Mouse (Mus musculus): ENCODE measurements at regions not wholly inside any gene's neighbourhood (a gene's known extent, or its start where the extent isn't known, plus 50 kb on each side); places are given as distances from the start of the nearest gene placed in this dataset.

DNA sequence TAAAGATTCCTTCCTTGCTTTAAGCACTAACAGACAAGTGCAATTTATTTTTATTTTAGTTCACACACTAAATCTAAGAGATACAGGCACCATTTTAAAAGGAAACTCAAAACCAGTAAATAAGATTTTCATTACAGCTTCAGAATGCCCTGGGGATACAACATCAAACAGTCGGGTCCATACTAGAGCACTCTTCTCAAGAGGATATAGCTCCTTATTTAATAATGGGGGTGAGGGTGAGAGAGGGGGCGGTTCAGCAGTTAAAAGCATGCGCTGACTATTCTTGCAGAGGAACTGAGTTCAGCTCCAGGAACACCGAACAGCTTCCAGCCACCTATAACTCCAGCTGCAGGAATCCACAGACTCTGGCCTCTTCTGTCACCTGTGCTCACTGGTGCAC, 164.2 kb downstream of the Twistnb start:
- 54% methylated on average over 4 of the region's 4 CpGs for WGBS
- ATAC-seq, result no peak

DNA sequence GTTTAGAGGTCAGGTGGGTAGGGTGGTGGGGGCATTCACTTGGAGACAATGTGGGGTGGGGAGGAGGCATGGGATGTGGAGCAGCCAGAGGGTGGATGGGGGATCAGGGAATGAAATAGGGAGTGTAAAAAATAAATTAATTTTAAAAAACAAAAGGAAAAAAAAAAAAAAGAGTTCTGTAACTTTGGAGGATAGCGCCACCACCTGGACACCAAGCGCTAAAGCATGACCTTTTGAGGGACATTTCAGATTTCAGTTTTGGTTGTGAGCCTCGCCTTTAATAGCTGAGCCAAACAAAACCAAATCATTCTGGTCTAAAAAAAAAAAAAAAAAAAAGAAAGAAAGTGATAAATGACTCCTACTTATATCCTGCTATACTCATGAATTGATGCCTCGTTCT, 176.0 kb downstream of the Twistnb start:
- Histone ChIP-seq H3K4me2 (replicated peaks) (no peak overlapping the region), H3K27ac (no peak overlapping the region), H3K4me1 (replicated peaks) (no peaks in the 10 kb centered on the region), H3K36me3 (no peaks in the 10 kb centered on the region), H3K27me3 (replicated peaks) (no peaks in the 10 kb centered on the region), H3K9ac (no peak overlapping the region), H3K9me3 (no peaks in the 10 kb centered on the region), H3K4me3 (replicated peaks) (no peak overlapping the region)
- no peak for ATAC-seq
- 55% methylated on average over 4 of the region's 4 CpGs for WGBS

More for the DNA sequence above, 164.2 kb downstream of the Twistnb start:
- Histone ChIP-seq H3K4me1 (replicated peaks) (peaks cover 8% of the 10 kb centered on the region; the same call in 1 of the 2 replicates), H3K36me3 (no peaks in the 10 kb centered on the region), H3K27me3 (replicated peaks) (no peaks in the 10 kb centered on the region), H3K27ac (no peak overlapping the region), H3K9ac (no peak overlapping the region), H3K9me3 (no peaks in the 10 kb centered on the region), H3K4me2 (replicated peaks) (no peak overlapping the region), H3K4me3 (replicated peaks) (no peak overlapping the region)

DNA sequence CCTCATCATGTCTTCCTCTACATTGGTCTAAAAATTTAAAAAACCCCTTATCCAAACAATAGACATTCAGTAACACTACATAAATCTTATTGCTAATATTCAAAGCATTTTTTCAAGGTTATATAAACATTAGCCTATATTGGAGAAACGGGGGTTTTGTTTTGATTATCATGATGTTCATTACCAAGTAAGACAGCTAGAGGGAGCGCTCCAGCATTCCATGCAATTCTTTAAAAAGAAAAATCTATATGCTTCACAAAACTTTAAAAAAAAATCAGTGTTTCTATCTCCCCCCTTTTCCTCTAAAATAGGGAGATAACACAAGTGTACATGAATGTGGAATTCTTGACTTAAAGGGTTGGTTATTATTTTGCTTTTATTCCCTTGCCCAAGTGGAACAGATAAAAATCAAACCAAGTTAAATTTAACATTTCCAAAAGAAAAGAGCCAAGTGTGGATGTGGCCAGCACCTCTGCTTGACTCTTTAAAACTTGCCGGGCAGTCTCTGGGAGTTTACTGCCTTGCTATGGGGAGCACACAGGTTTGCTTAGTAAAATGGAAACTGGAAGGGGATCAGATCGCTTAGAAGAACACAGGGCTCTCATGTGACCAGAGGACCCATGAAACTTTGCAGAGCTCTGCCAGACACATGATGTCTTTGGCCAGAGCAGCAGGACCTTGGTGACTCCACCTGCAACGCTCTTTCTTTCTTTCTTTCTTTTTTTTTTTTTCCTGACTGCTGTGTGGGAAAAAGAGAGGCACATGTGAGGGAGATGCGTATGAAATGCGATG, 178.6 kb downstream of the Twistnb start:
- no peak overlapping the region for H3K4me2 ChIP-seq (replicated peaks)
- H3K9ac ChIP-seq, result no peak overlapping the region
- H3K27me3 ChIP-seq (replicated peaks), result no peaks in the 10 kb centered on the region
- 66% methylated on average over 7 of the region's 7 CpGs for WGBS
- no peak for ATAC-seq
- H3K36me3 ChIP-seq, result no peaks in the 10 kb centered on the region
- no peak overlapping the region for H3K4me3 ChIP-seq (replicated peaks)
- no peaks in the 10 kb centered on the region for H3K9me3 ChIP-seq
- no peaks in the 10 kb centered on the region for H3K4me1 ChIP-seq (replicated peaks)
- no peak overlapping the region for H3K27ac ChIP-seq

DNA sequence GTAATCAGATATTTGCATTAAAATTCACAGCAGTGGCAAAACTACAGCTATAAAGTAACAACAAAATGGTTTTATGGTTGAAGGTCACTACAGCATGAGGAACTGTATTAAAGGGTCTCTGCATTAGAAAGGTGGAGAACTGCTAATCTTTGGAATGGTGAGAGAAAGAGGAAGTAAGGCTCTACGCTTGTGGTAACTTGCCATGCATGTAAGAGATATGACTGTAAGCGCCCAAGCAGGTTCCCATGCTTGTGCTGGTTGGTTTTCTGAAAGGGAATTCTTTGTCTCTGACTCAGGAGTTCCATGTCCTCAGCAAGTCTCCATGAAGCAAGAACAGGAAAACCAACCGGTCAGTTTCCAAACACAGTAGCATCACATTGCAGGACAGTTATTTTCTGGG, 182.9 kb downstream of the Twistnb start:
- no peak overlapping the region for H3K4me3 ChIP-seq (replicated peaks)
- H3K27me3 ChIP-seq (replicated peaks), result no peaks in the 10 kb centered on the region
- H3K9me3 ChIP-seq, result no peaks in the 10 kb centered on the region
- no peaks in the 10 kb centered on the region for H3K4me1 ChIP-seq (replicated peaks)
- no peak overlapping the region for H3K27ac ChIP-seq
- no peak for ATAC-seq
- 76% methylated on average over 3 of the region's 3 CpGs for WGBS
- no peak overlapping the region for H3K4me2 ChIP-seq (replicated peaks)
- no peak overlapping the region for H3K9ac ChIP-seq
- no peaks in the 10 kb centered on the region for H3K36me3 ChIP-seq

DNA sequence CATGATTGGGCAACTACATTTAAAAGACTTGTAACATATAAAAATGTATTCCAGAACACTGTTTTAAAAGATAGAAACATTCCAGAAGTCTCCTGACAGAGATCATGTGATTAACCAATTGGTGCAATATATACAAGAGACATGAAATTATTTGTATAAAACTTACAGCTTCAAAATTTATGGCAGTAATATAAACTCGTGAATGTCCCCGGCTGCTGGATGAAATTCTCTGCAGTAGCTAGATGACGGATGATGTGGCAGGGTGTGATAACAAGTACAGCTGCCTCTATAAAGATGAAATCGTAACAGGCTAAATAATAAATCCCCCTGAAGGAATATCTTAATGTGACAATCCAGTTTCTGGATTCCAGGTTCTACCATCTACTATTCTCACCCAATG, 191.0 kb downstream of the Twistnb start:
- H3K27me3 ChIP-seq (replicated peaks), result no peaks in the 10 kb centered on the region

DNA sequence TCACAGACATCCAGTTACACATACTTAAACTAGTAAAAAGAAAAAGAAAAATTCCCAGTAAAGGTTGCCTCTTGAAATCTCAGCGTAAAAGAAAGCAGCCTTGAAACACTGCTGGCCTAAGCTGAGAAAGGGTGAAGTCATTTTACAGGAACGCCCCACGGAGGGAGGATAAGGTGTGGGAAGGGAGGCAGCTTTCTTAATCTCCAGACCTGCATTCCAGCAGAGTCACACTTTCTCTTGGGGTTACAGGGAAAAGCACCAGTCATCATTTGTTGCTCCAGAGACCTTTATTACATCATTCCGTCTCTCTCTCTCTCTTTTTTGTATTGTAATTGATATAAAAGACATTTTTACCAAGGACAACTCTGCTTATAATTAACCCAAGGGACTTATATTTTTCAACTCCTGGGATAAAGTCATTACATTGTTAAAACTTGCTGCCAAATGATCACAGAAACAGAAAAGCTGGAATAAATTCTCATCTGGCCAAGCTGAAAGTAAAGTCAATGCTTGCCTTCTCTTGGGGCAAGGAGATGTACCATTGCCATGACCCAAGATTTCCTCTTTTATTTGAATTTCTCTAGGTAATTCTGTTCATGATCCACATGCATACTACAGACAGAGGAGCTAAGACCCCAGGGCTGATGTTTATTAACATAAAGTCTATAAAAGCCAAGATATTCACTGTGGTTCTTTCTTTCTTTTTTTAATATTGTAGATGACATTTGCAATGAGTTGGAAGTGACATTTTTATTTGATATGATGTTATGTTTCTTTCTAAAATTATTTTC, 196.9 kb downstream of the Twistnb start:
- WGBS, result 67% methylated on average over 4 of the region's 4 CpGs
- H3K4me2 ChIP-seq (replicated peaks), result no peak overlapping the region
- no peak overlapping the region for H3K9ac ChIP-seq
- no peak overlapping the region for H3K4me3 ChIP-seq (replicated peaks)
- no peaks in the 10 kb centered on the region for H3K36me3 ChIP-seq
- H3K9me3 ChIP-seq, result no peaks in the 10 kb centered on the region
- no peaks in the 10 kb centered on the region for H3K27me3 ChIP-seq (replicated peaks)
- H3K4me1 ChIP-seq (replicated peaks), result no peaks in the 10 kb centered on the region
- ATAC-seq, result no peak
- H3K27ac ChIP-seq, result no peak overlapping the region

More for the DNA sequence above, 191.0 kb downstream of the Twistnb start:
- Histone ChIP-seq H3K9me3 (no peaks in the 10 kb centered on the region), H3K9ac (no peak overlapping the region), H3K4me2 (replicated peaks) (no peak overlapping the region), H3K27ac (no peak overlapping the region), H3K36me3 (no peaks in the 10 kb centered on the region), H3K4me1 (replicated peaks) (no peaks in the 10 kb centered on the region), H3K4me3 (replicated peaks) (no peak overlapping the region)
- 32% methylated on average over 4 of the region's 4 CpGs for WGBS
- ATAC-seq, result no peak

DNA sequence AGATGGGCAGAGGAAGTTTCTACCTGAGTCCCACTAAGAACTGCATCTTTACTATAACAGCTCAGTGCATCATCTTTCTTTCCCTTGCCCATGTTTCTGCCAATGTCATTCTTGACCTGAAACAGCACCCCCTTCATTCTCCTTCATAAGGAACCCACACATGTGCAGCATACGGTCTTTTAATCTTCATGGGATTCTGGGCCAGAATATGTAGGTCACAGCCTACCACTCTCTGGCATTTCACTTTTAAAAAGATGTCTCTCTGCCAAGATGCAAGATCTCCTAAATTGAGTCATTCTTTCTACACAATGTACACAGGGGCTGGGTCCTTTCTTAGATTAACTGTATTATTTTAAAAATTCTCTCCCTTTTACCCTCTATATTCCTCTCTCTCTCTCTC, 223.2 kb downstream of the Twistnb start:
- WGBS, result 74% methylated on average over 1 of the region's 1 CpGs
- Histone ChIP-seq H3K4me2 (replicated peaks) (no peak overlapping the region), H3K4me3 (replicated peaks) (no peak overlapping the region), H3K27me3 (replicated peaks) (no peaks in the 10 kb centered on the region), H3K9me3 (no peaks in the 10 kb centered on the region), H3K4me1 (replicated peaks) (no peaks in the 10 kb centered on the region), H3K27ac (no peak overlapping the region), H3K36me3 (no peaks in the 10 kb centered on the region), H3K9ac (no peak overlapping the region)
- no peak for ATAC-seq

DNA sequence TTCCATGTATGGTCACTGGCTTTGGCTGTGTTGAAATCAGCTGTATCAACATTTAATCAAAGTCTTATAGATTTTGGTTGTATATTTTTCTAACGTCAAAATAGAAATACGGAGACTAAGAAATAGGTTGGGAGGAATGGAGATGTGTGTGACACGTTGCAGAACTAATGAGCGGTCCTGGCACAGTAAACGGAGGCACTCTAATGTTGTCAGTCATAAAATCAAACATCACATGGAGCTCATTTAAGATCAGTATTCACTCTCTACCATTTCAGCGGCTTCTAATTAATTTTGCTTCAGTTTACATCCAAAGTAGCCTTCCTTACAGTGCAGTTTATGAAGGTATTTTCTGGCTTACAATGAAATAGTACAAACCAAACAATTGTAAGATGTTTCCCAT, 246.1 kb downstream of the Twistnb start:
- no peak overlapping the region for H3K9ac ChIP-seq
- H3K4me2 ChIP-seq (replicated peaks), result no peak overlapping the region
- no peaks in the 10 kb centered on the region for H3K9me3 ChIP-seq
- H3K4me1 ChIP-seq (replicated peaks), result no peaks in the 10 kb centered on the region
- H3K27ac ChIP-seq, result no peak overlapping the region
- 81% methylated on average over 6 of the region's 6 CpGs for WGBS
- no peak overlapping the region for H3K4me3 ChIP-seq (replicated peaks)
- no peaks in the 10 kb centered on the region for H3K27me3 ChIP-seq (replicated peaks)
- ATAC-seq, result no peak
- H3K36me3 ChIP-seq, result no peaks in the 10 kb centered on the region

DNA sequence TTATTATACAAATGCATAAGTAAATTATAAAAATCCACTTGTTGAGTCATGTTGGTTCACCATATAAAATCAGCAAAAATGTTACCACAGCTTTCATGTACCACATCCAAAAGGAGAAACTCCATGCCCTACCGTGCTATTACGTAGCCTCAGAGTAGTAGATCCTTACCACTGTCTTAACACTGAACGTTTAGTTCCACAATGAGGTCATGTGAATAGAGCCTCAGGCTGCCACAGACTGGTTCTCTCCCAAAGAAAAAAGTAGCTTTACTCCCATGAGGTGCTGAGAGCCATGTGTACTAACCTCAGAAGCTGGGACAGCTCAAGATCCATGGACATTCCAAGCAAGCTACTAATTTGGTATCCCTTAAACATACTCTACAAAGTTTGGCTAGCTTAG, 235.4 kb upstream of the Ferd3l start:
- H3K36me3 ChIP-seq, result no peaks in the 10 kb centered on the region
- H3K4me2 ChIP-seq (replicated peaks), result no peak overlapping the region
- no peaks in the 10 kb centered on the region for H3K27me3 ChIP-seq (replicated peaks)
- H3K27ac ChIP-seq, result no peak overlapping the region
- H3K9ac ChIP-seq, result no peak overlapping the region
- no peaks in the 10 kb centered on the region for H3K4me1 ChIP-seq (replicated peaks)
- no peaks in the 10 kb centered on the region for H3K9me3 ChIP-seq
- no peak for ATAC-seq
- 87% methylated on average over 3 of the region's 3 CpGs for WGBS
- H3K4me3 ChIP-seq (replicated peaks), result no peak overlapping the region

DNA sequence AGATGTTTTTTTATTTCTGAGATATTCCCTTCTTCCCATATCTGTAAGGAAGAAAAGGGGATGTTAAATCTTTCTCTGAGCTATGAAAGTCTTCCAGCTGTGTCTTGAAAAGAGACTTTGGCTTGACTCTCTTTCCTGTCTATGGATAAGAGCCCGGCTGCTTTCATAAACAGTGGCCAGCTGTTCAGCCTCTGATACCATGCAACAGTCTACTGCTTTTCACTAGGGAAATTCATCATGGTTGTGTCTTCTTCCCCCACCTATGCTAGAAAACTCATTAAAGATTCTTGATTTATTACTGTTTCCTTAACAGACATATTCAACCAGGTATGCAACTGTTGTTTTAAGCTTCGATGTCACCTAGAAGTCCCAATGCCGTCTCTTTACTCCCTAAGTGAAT, 213.8 kb upstream of the Ferd3l start:
- no peak for ATAC-seq
- WGBS, result 35% methylated on average over 3 of the region's 3 CpGs
- no peaks in the 10 kb centered on the region for H3K27me3 ChIP-seq (replicated peaks)

DNA sequence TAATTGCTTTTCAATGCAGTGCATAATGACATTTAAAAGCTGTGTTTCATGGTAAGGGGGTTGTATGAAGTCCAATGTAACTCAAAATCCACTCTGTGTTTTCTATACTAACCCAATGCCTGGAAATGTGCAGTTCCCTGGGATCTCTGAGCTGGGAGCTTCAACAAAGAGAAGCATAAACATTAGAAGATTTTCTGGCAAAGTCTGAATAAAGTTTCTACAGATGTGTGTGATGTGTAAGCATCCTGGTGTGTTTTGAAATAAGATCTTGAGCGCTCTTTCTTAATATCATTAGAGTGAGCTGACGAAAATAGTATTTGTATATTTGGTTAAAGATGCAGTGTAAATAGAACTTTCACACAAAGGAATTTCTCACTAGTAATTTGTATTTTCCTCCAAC, 212.2 kb upstream of the Ferd3l start:
- no peaks in the 10 kb centered on the region for H3K27me3 ChIP-seq (replicated peaks)
- no peak overlapping the region for H3K27ac ChIP-seq
- H3K9me3 ChIP-seq, result no peaks in the 10 kb centered on the region
- no peak overlapping the region for H3K4me3 ChIP-seq (replicated peaks)
- no peak overlapping the region for H3K4me2 ChIP-seq (replicated peaks)
- H3K4me1 ChIP-seq (replicated peaks), result 0 out of 2 replicates have a peak, but pooled peaks cover 6% of the 10 kb centered on the region
- H3K36me3 ChIP-seq, result no peaks in the 10 kb centered on the region
- H3K9ac ChIP-seq, result no peak overlapping the region
- no peak for ATAC-seq
- 56% methylated on average over 2 of the region's 2 CpGs for WGBS

More for the DNA sequence above, 213.8 kb upstream of the Ferd3l start:
- Histone ChIP-seq H3K36me3 (no peaks in the 10 kb centered on the region), H3K27ac (no peak overlapping the region), H3K4me2 (replicated peaks) (no peak overlapping the region), H3K4me1 (replicated peaks) (0 out of 2 replicates have a peak, but pooled peaks cover 6% of the 10 kb centered on the region), H3K4me3 (replicated peaks) (no peak overlapping the region), H3K9me3 (no peaks in the 10 kb centered on the region), H3K9ac (no peak overlapping the region)

DNA sequence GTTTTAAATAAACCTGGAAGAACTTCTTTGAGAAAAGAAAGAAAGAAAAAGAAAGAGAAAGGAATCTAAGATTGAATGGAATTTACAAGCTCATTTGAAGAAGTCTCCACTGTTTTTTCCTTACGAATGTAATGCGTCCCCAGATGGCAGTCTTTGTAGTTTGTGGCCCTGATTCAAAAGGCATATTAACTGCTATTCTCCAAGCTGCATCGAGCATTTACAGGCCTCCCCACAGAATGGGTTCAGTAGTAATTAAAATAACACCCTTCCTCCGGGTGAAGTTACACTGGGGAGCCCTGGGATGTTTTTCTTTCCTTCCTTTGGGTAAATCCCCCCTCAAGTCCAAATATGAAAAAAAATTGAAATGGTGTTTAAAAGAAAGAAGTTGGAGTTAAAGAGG, 211.2 kb upstream of the Ferd3l start:
- Histone ChIP-seq H3K27me3 (replicated peaks) (no peaks in the 10 kb centered on the region), H3K27ac (no peak overlapping the region), H3K9ac (no peak overlapping the region), H3K4me2 (replicated peaks) (no peak overlapping the region), H3K4me3 (replicated peaks) (no peak overlapping the region), H3K4me1 (replicated peaks) (0 out of 2 replicates have a peak, but pooled peaks cover 6% of the 10 kb centered on the region), H3K9me3 (no peaks in the 10 kb centered on the region), H3K36me3 (no peaks in the 10 kb centered on the region)
- no peak for ATAC-seq
- WGBS, result 51% methylated on average over 4 of the region's 4 CpGs
